Mouse (Mus musculus) CD4-positive, CD25-positive, alpha-beta regulatory T cell, adult 4 months (primary cell): Measurements from ENCODE around the gene Cyp4v3. TPM values are rescaled to one million over a fixed set of nuclear protein-coding genes. Genes with fewer than 3 reads are reported as not detected.

Experiments used
- ATAC-seq: one replicate; pipeline ENCODE4 v1.8.0; 2017
- polyA plus RNA-seq, 2 experiments: library from polyadenylated mRNA; unstranded; fragments of 100-300 nt; shearing (Covaris generic); gene quantifications; one replicate each; pipeline ENCODE4 v1.2.1; 2017

Gene Cyp4v3
- polyA plus RNA-seq, 2 experiments from 2014 or later, result 15.4 to 17.4 TPM

DNA sequence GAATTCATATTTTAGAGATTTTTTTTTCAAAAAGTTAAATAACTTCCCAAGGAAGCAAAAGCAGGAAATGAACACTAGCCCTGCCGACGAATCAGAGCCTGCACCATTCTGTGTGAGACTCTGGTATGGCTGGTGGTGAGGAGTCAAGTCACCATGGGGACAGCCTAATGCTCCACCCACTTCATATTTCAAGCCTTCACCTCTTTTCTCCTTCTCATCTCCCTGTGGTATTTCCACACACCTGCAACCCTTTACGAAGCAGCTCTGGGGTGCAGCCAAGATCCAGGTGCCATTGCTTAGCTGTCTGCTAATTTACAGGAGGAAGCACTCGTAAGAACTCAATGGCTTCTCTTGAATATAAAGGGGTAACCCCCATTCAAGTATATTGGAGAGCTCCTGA is 22.0 kb downstream of the Cyp4v3 start:
- no peak for ATAC-seq

DNA sequence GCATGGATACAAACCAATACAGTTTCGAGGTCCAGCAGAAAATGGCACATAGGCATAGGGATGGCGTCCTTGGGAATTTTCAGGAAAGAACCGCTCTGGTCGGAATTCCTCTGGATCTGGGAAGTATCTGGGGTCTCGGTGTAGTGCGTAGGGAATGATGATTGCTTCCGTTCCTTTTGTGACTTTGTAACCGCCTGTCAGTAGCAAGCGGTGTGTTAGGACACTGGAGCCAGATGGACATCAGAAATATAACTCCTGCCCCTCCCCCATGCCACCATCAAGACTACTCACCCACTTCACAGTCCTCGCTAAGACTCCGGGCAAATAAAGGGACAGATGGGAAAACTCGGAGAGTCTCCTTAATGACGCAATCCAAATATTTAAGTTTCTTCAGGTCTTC is 24.6 kb downstream of the Cyp4v3 start, which contains the start of gene Gm45753:
Gene Gm45753, minus strand, starts transcription at position 101 of the 400 bp plus-strand sequence.
- ATAC-seq, result no peak

DNA sequence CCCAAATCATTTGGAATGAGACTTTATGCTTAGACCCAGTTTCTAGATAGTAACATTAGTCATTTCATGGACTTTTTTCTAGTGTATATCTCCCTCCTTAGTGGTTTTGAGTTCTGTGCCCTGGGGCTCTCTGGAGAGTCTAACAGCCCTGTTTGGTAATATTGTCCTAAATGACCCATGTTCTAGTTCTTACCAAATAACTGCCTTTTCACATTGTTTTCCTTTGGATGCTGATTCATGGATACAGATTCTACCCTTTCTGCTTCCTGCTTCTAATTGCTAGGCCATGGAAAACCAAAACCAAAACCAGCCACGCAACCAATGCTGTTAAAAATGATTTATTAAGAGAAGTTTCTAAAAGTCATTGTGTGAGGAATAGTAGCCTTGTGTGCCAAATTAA is 27.5 kb downstream of the Cyp4v3 start:
- no peak for ATAC-seq

DNA sequence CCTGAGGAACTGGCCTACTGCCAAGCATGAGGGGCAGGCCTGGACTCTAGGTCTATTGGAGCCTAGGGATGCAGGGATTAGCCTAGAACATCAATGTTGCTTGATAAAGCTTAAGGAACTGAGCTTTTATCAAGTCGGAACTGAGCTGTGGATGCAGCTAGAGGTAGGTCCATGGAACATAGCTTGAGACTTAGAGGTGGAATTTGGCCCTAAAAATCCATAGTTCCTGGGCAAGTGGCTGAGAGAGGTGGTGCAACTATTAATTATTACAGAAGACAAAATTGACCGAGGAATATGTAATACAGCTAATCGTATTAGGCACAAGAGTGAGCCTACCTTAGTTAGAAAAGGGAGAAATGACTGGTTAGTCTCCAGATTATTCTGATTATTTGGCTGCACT is 28.7 kb downstream of the Cyp4v3 start:
- ATAC-seq, result no peak

DNA sequence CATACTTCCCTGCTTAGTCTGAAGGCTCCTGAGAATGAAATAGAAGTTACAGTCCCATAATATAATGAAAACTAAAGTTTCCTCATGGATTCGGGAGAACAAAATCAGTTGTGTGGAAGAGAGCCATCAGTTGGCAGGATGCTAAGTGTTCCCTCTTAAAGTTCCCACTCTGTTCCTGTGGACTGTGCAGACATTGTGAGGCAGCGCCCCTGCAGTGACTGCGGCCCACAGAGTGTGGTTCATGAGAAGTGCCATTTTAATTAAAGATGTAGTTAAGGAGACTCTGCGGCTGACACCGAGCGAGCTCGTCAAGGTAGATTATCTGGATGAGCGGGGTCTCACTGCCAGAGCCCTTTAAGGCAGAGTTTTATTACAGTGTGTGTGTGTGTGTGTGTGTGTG is 30.6 kb downstream of the Cyp4v3 start:
- ATAC-seq, result no peak

DNA sequence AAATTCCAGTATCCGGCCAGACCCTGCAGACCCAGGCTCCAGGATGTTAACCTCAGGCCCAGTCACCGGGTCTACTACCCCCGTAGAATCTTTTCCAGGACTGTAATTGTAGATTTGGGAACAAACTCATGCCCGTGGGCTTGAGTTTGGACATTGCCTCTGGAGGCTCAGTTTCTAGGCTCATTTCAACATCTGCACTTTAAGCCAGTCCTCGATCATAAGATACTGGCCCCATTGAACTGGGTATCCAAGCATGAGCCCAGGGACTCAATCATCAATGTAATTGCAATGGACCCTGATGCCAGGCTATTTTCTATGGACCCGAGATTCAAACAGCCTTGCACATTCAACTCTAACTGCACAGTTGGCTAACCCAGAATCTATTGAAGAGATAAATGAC is 37.7 kb downstream of the Cyp4v3 start:
- ATAC-seq, result no peak

DNA sequence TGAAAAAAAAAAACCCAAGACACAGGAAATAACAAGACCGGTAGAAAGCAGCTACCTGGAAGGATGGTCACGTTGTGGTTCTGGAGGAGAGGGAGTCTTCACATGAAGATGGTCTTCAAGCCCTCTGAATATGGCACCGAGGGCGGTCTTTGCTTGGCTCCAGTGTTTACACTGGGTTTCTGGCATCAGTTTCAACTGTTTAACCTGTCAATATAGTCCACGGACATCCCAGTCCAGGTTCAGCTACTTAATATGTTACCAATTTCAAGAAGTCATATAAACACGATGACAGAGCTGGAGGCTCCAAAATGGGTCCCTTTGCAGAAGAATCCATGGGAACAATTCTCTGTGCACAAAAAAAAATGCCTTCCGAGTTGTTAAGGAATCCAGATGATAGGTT is 38.3 kb downstream of the Cyp4v3 start, which contains the start of gene Klkb1:
Gene Klkb1, minus strand, starts transcription at position 173 of the 400 bp plus-strand sequence.
- no peak for ATAC-seq

DNA sequence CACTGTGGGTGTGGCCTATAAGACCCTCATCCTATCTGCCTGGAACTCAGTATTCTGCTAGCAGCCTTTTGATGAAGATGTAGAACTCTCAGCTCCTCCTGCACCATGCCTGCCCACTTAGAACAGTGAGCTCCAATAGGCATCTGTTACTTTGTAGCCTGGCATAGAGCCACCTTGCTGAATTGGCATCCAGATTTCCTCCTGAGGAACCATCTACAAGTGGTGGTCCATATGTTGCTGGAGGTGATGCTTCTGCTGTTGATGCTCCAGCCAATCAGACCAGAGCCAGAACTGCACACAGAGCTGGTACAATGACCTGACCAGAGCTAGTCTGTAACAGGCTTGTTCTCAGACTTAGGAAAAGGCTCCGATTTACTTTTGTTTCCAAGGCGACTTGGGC is 41.2 kb downstream of the Cyp4v3 start:
- ATAC-seq, result no peak

DNA sequence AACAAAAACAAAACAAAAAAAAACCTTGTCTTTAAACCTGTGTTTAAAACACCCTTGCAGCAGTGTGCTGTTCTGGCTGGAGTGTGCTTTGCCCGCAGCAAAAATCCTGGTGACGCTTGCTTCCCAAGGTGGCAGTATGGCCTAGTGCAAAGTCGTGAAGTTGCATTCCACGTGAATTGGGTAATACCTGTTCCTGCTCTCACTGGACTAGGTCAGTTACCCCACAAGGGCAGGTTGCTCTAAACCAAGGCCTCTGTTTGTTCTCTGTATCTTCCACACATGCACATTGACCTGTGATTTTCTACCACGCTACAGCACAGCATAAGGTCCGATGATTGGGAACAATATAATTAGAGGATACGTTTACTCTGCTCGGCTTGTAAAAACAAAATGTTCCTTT is 51.4 kb downstream of the Cyp4v3 start:
- ATAC-seq, result no peak

DNA sequence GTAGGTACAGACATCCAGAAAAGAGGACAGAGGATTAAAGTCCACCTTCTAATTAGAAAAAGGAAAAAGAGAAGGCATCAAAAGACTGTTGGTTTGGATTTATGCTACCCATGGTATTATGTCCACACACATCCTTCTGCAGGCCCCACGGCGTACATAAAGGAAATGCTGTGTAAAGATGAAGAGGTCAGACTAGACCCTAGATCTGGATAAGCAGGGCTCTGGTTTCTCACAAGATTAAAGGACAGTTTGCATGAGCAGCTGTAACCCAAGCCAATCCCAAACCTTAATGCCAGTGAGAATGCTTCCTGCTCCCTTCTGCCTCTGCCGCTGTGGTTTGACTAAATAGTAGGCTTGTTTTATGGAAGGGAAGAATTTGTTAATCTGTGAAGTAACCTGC is 55.6 kb downstream of the Cyp4v3 start:
- no peak for ATAC-seq

DNA sequence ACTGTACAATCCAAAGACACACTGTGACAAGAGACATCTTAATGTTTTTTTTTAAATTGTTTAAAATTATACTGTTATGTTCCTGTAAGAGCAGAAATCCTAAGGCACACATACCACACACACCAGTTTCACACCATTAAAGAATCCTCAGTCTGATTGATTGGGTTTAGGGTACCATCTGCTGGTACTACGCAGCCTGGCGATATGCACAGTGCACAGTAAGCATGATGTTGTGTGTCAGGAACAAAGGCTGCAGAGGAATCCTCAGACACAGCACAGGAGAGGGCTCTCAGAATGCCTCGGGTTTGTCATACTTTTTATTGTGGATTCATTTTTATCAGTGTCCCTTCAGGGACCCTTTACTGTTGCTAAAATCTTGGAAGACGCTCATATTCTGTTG is 58.7 kb downstream of the Cyp4v3 start:
- ATAC-seq, result no peak

DNA sequence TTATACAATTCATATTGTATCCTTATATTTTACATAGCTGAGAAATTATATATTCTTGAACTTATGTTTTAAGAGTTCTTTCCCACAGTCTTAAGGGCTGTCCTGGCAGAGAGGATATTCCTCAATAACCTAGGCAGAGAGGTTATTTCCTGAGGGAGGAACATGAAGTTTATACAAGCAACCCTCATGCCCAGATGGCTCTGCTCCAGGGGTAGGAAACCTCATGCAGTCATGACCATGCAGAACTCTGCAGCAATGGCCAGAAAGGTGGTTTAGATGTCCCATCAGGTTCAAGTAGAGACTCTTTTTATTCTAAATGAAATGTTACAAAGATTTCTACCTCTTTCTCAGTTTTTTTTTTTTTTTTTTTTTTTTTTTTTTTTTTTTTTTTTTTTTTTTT is 64.0 kb downstream of the Cyp4v3 start:
- ATAC-seq, result no peak

DNA sequence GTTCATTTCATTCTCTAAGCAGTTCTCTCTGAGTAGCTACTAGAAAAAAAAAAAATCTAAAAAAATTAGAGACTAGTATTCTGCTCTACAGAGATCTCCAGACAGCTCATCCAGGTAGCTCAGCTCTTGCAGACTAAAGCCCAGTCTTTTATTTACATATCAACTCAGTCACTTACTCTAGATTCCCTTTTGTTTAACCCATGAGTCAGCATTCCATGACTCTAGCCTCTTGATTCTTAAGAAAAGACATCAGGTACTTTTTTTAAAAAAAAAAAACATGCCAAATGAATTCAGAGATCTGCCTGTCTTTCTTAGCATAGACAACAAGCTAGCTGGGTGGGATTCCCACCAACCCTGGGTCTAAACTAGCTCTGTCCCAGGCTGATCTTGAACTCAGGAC is 64.5 kb downstream of the Cyp4v3 start:
- ATAC-seq, result no peak

DNA sequence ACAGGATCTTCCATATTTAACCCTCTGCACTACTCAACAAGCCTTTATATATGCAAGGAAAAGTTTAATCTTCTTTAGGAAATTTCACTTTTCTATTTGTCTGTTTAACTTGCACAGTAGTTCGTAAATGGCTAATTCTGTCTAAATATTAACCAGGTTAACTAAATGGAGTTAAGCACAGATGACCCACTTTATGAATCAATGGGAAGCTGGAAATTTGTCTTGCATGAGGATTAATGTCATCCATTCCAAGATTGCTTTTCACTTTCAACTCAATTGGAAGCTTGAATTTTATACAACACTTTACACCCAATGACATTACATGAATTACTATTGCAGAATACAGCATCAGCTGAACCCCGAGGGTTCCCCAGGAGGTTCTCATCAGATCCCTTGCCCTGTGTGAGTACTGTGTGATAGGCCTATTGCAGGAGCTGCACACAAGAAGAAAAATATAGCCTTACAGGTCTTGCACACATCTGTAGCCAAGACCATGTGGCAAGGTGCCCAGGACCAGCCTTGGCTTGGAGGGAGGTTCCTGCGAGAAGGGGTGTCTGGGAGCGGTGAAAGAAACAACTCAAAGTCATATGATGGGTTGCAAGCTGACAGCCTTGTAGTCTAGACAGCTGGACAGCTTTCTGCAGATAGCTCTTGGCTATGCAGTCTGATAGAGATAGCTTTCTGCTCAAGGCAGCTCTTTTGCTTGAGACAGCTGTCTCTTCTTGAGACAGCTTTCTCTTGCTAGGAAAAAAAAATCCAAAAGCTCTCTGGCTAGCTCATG is 65.2 kb downstream of the Cyp4v3 start:
- ATAC-seq, result no peak

DNA sequence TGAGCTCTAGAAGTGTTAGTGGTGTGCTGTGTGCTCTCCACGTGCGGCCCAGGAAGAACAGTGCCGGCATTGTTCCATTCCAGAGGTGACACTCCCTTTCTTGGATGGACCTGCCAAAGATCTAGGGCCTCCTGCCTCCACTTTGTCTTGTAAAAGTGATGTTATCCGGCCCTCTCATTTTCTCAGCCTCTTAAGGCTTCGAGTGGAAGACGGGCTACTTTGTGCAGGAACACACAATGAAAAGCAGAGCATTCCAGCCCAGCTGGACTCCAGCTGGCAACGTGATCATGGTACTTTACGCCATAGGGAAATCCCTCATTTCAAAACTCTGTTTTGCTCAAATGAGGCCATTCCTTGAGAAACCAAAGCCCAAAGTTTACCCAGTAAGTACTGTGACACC is 66.0 kb downstream of the Cyp4v3 start:
- ATAC-seq, result no peak

DNA sequence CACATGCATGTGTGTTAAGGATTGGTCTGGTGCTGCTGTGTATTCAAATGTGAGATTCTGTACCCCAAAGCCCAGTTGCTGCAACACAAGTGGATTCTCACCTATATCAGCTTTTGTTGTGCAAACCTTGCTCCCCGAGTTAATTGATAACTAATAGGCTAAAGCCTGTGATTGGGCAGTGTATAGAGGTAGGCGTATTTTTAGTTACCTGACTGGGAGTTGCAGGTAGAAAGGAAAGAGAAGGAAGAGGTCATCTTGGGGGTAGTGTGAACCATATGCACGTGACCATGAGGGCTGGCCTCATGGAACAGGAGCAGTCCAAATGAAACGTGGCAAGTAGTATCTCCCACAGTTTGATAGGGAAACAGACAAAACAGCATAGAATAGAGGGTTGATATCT is 68.1 kb downstream of the Cyp4v3 start:
- no peak for ATAC-seq

DNA sequence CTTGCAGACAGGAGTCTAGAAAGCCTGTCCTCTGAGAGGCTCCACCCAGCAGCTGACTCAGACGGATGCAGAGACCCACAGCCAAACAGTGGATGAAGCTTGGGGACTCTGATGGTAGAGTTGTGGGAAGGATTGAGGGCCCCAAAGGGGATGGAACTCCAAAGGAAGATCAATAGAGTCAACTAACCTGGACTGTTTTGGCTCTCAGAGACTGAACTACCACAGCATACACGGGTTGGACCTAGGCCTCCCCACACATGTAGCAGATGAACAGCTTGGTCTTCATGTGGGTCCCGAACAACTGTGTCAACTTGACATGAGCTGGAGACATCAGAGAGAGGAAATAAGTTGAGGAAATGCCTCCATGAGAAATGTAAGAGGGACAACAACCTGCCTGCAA is 70.2 kb downstream of the Cyp4v3 start:
- no peak for ATAC-seq

DNA sequence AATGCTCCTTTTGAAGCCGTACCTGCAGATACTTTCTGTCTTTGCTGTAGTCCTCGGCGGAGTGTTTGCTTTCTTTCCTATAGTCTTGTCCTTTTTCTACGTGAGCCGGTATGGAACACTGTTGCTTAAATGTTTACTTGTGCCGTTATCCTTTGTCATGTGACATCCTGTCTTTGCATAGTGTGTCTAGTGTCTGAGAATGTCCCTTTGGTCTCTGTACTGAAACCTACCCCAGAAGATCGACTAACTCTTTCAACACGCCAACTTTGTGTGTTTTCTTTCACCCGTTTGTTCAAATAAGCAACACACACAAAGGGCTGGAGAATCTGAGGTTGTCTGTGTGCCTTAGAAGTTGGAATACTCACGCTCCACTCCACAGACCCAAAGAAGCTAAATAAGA is 71.1 kb downstream of the Cyp4v3 start, which contains the start of gene F11:
Gene F11, minus strand, starts transcription at position 112 of the 400 bp plus-strand sequence.
- no peak for ATAC-seq

DNA sequence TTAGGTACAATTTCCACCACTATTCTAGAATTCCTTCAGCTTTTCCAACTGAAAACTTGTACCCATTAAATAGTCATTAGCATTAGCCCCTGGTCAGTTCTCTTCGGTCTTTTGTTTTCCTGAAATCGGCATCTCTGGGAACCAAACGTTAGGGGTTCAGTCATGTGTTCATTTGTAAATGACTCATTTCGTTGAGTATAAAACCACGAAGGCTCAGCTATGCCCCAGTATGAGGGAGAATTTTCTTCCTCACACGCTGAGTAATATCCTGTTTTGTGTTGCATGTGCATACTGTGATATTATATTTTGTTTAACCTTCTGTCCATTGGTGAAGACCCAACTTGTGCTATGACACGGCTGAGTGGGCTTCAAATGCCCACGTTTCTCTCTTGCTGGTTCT is 74.6 kb downstream of the Cyp4v3 start:
- no peak for ATAC-seq

DNA sequence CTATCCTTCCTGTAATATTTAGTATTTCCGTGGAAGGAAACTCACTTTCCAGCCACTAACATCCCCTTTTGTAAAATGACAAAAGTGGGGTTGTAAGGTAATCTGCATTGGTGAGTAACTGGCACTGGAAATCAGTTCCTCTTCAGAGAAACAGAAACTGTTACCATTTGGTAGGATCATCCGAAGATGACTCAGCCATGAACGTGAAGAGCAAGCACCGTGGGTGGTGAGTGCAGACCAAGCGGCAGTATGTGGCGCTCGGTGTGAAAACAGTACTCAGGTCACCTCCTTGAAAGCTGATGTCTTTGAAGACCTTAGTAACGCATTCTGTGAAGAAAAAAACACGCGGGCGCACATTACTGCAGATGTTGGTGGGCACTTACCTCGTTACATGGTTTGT is 78.0 kb downstream of the Cyp4v3 start:
- ATAC-seq, result no peak
